Mouse (Mus musculus) cerebellum, adult 18-20 months (tissue): ENCODE results near the gene Smpd3.
A peak's percentile ranks its signal among the peaks of the same experiment; 100 is the strongest.

Source experiments
- DNase-seq, 2 experiments: peaks; one replicate each; pipeline ENCODE4 v3.0.0; 2021

The Smpd3 gene

GRCm38 (mm10) chr8:106337852-106338521 is at the start of gene Smpd3:
Smpd3 (minus strand) TSS chr8:106337988.
- peak; percentile 98 to 100 for DNase-seq

- DNase-seq, result no peak
These were observed 43.2 kb upstream of the Smpd3 start for GRCm38 (mm10) chr8:106381026-106381425.

- DNase-seq, result no peak
These were observed 41.6 kb upstream of the Smpd3 start for GRCm38 (mm10) chr8:106379357-106379756.

GRCm38 (mm10) chr8:106378501-106379048 is 40.8 kb upstream of the Smpd3 start:
- DNase-seq, result no peak

GRCm38 (mm10) chr8:106376862-106377261 is 39.1 kb upstream of the Smpd3 start:
- DNase-seq, result peak; percentile 23 to 44

GRCm38 (mm10) chr8:106375957-106376356 is 38.2 kb upstream of the Smpd3 start:
- no peak for DNase-seq

GRCm38 (mm10) chr8:106369069-106369468 is 31.3 kb upstream of the Smpd3 start:
- DNase-seq, result no peak

GRCm38 (mm10) chr8:106368501-106368900 is 30.7 kb upstream of the Smpd3 start:
- no peak for DNase-seq

GRCm38 (mm10) chr8:106364837-106365236 is 27.0 kb upstream of the Smpd3 start:
- DNase-seq, result no peak

GRCm38 (mm10) chr8:106364278-106364677 is 26.5 kb upstream of the Smpd3 start:
- DNase-seq, result no peak

- no peak for DNase-seq
These were observed 25.5 kb upstream of the Smpd3 start for GRCm38 (mm10) chr8:106363321-106363720.

GRCm38 (mm10) chr8:106359650-106360338 is 22.0 kb upstream of the Smpd3 start:
- no peak for DNase-seq

GRCm38 (mm10) chr8:106351135-106351534 is 13.3 kb upstream of the Smpd3 start:
- no peak for DNase-seq

- DNase-seq, result no peak
These were observed 11.6 kb upstream of the Smpd3 start for GRCm38 (mm10) chr8:106349398-106349797.

GRCm38 (mm10) chr8:106346123-106346522 is 8.3 kb upstream of the Smpd3 start:
- DNase-seq, result no peak

GRCm38 (mm10) chr8:106343471-106343870 is 5.7 kb upstream of the Smpd3 start:
- no peak for DNase-seq

GRCm38 (mm10) chr8:106342828-106343227 is 5.0 kb upstream of the Smpd3 start:
- DNase-seq, result no peak

- peak in 1 of 2 experiments; percentile 31 for DNase-seq
These were observed 987 bp upstream of the Smpd3 start for GRCm38 (mm10) chr8:106338741-106339209.

- DNase-seq, result peak; percentile 43 to 59
These were observed 1.2 kb downstream of the Smpd3 start for GRCm38 (mm10) chr8:106336561-106336960.

GRCm38 (mm10) chr8:106336031-106336430 is 1.8 kb downstream of the Smpd3 start:
- DNase-seq, result no peak

- peak; percentile 44 to 64 for DNase-seq
These were observed 2.6 kb downstream of the Smpd3 start for GRCm38 (mm10) chr8:106335196-106335595.

- no peak for DNase-seq
These were observed 4.4 kb downstream of the Smpd3 start for GRCm38 (mm10) chr8:106333346-106333745.

- no peak for DNase-seq
These were observed 5.3 kb downstream of the Smpd3 start for GRCm38 (mm10) chr8:106332498-106332897.

- no peak for DNase-seq
These were observed 11.2 kb downstream of the Smpd3 start for GRCm38 (mm10) chr8:106326624-106327023.
